In the genomic region with DNA sequence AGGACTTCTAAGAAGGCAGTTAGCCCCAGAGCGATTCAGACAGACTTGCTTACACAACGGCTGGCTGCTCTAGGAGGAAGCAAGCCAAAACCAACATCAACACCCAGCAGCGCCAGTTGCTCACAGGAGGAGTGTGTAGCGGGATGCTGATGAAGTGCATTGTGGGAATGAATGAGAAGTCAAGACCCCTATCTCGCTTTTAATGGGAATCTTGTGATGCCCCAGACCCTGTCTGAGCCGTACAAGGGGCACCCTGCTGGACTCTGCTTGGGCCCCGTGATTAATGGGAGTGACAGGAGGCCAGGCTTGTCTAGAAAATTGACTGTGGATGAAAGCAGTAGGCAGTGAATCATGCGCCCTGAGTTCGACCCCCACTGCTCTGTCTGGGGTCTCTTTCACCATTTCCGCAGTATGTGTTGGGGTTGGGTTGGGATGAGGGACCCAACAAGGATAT, we compare ENCODE assay signal across 9 mouse cellular contexts. TPM values are rescaled to one million over a fixed set of nuclear protein-coding genes. Genes with fewer than 3 reads are reported as not detected.
A peak's percentile ranks its signal among the peaks of the same experiment; 100 is the strongest.
DNase-seq lines count a peak whose midpoint lies in the region; ATAC-seq lines count a peak whose summit lies in the region.
"Had no signal": no experiment of that assay in that cellular context is flagged by ENCODE, and none has a peak within 500 bp of the region (broad histone marks: within the 10 kb centered on the region; RNA-seq: fewer than 3 reads in every experiment).

No protein-coding gene starts in this region.

- H3K9ac ChIP-seq in hindbrain, embryonic 11.5 days (ENCODE audit: low read depth, low read length), result no peak overlapping the region
- H3K9ac ChIP-seq in stomach, embryonic 15.5 days, result no peak overlapping the region

- DNase-seq in adrenal gland, adult 2 months, result peak; percentile 48
- DNase-seq in cerebellum, postnatal 25 days, result peak; percentile 16 to 26
- DNase-seq in gastrocnemius, adult 18-20 months (ENCODE audit: low spot score), result peak; percentile 66
- DNase-seq in hindbrain, embryonic 11.5 days (ENCODE audit: low spot score), result peak; percentile 45
- DNase-seq in layer of hippocampus, postnatal 14 days (ENCODE audit: low spot score in 2 of 2), result peak; percentile 24 to 57
- peak; percentile 69 to 86 for DNase-seq in lung, postnatal 4 days
- no peak for DNase-seq in T-cell, adult 2 months (ENCODE audit: low spot score)

- no peak overlapping the region for H3K27ac ChIP-seq in hindbrain, embryonic 11.5 days (ENCODE audit: low read depth, low read length)
- H3K27ac ChIP-seq in stomach, embryonic 15.5 days, result peak overlapping the region; percentile 76

- no peaks in the 10 kb centered on the region for H3K36me3 ChIP-seq in hindbrain, embryonic 11.5 days (ENCODE audit: control insufficient read depth, insufficient read depth, low read length)
- H3K36me3 ChIP-seq in stomach, embryonic 15.5 days, result no peaks in the 10 kb centered on the region

- no peak overlapping the region for H3K4me2 ChIP-seq in hindbrain, embryonic 11.5 days (replicated peaks; ENCODE audit: low read depth, low read length)
- no peak overlapping the region for H3K4me2 ChIP-seq in stomach, embryonic 15.5 days

- no peak overlapping the region for H3K4me3 ChIP-seq in hindbrain, embryonic 11.5 days (ENCODE audit: low read depth, low read length)
- no peak overlapping the region for H3K4me3 ChIP-seq in stomach, embryonic 15.5 days (replicated peaks)

- 35% methylated on average over 10 of the region's 10 CpGs for WGBS in hindbrain, embryonic 11.5 days
- 49% methylated on average over 10 of the region's 10 CpGs for WGBS in stomach, embryonic 15.5 days

- no peaks in the 10 kb centered on the region for H3K4me1 ChIP-seq in hindbrain, embryonic 11.5 days (replicated peaks; ENCODE audit: control insufficient read depth, insufficient read depth, low read length)
- H3K4me1 ChIP-seq in stomach, embryonic 15.5 days, result peaks cover 23% of the 10 kb centered on the region; the same call in 1 of the 2 replicates

- no peaks in the 10 kb centered on the region for H3K9me3 ChIP-seq in hindbrain, embryonic 11.5 days (ENCODE audit: control insufficient read depth, low read length)
- H3K9me3 ChIP-seq in stomach, embryonic 15.5 days, result no peaks in the 10 kb centered on the region

- H3K27me3 ChIP-seq in hindbrain, embryonic 11.5 days (ENCODE audit: control insufficient read depth, insufficient read depth, low read length), result no peaks in the 10 kb centered on the region
- H3K27me3 ChIP-seq in stomach, embryonic 15.5 days (replicated peaks), result no peaks in the 10 kb centered on the region

- peak; percentile 87 for ATAC-seq in hindbrain, embryonic 11.5 days (ENCODE audit: low FRiP score)
- ATAC-seq in stomach, embryonic 15.5 days (ENCODE audit: insufficient read depth, low FRiP score, low read depth), result peak; percentile 49; the same call in 1 of the 2 replicates

RNA-seq across cellular contexts. Expression of gene 4930558K02Rik, which starts 58.6 kb away (rescaled TPM):
- not detected for total RNA-seq in adrenal gland, adult 2 months (2021)
- not detected in 2 replicates for polyA plus RNA-seq in adrenal gland, adult 2 months (2012; rRNA removed)
- total RNA-seq in gastrocnemius, adult 18-20 months (2021), result not detected
- not detected in 2 replicates for polyA plus RNA-seq in hindbrain, embryonic 11.5 days (2014; fragmentation: Nextera tagmentation; extraction: Ambion mirVana)
- not detected for total RNA-seq in layer of hippocampus, postnatal 14 days (2021)
- polyA plus RNA-seq in stomach, embryonic 15.5 days (2015; fragmentation: Nextera tagmentation; extraction: Ambion mirVana), result not detected in 2 replicates
- total RNA-seq: left cerebral cortex, postnatal 10 days had no signal
